Mouse (Mus musculus) lung, postnatal 0 days (tissue): ENCODE data around the gene Prorsd1.

Source experiments
- CTCF ChIP-seq: IDR thresholded peaks from 2 replicates; pipeline ENCODE4 v1.5.1; 2016; ENCODE audit warnings: antibody characterized with exemption, mild to moderate bottlenecking
- EP300 ChIP-seq: IDR thresholded peaks from 2 replicates; pipeline ENCODE4 v1.6.1; 2016; ENCODE audit warnings: antibody characterized with exemption, mild to moderate bottlenecking, control low read depth

DNA sequence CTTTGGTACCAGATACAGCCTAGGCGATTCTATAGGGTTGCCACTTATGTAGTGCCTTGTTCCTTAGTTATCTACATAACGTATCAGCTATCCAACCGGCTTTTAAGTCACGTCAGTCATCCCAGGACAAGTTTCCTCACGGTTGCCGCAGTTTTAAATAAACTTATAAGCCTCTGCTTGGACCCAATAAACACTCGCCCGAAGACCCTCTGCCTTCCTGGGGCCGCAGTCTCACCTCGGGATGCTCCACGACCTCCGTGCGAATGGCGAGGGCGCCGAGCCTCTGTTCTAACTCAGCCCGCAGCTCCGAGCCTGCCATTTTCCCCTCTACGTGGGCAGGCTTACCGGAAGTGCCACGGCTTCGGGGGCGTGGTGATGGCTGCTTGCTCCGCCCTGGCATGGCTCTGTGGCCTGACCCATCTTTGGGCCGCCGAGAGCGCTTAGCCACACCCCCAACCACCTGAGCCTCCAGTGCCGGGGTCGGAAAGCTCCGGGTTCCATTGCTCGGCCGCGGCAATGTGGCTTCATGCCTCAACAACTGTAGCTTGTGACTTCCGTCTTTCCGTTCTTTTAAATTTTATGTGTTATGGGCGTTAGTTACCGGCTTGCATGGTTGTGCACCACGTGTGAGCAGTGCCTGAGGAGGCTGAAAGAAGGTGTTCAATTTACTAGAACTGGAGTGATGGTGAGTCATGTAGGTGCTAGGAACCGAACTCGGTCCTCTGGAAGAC lies at the start of gene Prorsd1:
- no peak for TF ChIP-seq EP300
- TF ChIP-seq CTCF = no peak
